Mouse (Mus musculus) testis, adult 2 months (tissue): ENCODE measurements around the gene Foxf1. TPM values are rescaled to one million over a fixed set of nuclear protein-coding genes. Genes with fewer than 3 reads are reported as not detected.

Source experiments
- H3K27ac ChIP-seq: fragments of 200-500 bp; 2 replicates; pipeline ENCODE4 v1.5.1; 2012; ENCODE audit warnings: low read depth, low read length; ENCODE audit not compliant: control insufficient read depth, insufficient read depth
- H3K27me3 ChIP-seq: fragments of 200-500 bp; 2 replicates; pipeline ENCODE4 v1.6.1; 2012; ENCODE audit warnings: mild to moderate bottlenecking, low read length, moderate library complexity; ENCODE audit not compliant: control insufficient read depth, insufficient read depth
- H3K36me3 ChIP-seq: fragments of 200-500 bp; 2 replicates; pipeline ENCODE4 v1.6.1; 2012; ENCODE audit warnings: mild to moderate bottlenecking, low read length; ENCODE audit not compliant: control insufficient read depth, insufficient read depth
- H3K4me1 ChIP-seq: fragments of 200-500 bp; 2 replicates; pipeline ENCODE4 v1.6.1; 2012; ENCODE audit warnings: low read length; ENCODE audit not compliant: control insufficient read depth, insufficient read depth
- H3K4me3 ChIP-seq: fragments of 200-500 bp; 2 replicates; pipeline ENCODE4 v1.5.1; 2012; ENCODE audit warnings: low read depth, mild to moderate bottlenecking, low read length, moderate library complexity, mixed read lengths; ENCODE audit not compliant: control insufficient read depth
- CTCF ChIP-seq: fragments of 200-500 bp; IDR thresholded peaks from 2 replicates; pipeline ENCODE4 v1.5.1; 2012; ENCODE audit warnings: low read depth, mild to moderate bottlenecking, inconsistent platforms, low read length, moderate library complexity; ENCODE audit not compliant: control insufficient read depth, insufficient read depth, insufficient replicate concordance
- POLR2A ChIP-seq: fragments of 200-500 bp; IDR thresholded peaks from 2 replicates; pipeline ENCODE4 v1.6.1; 2012; ENCODE audit warnings: low read depth, mild to moderate bottlenecking, inconsistent platforms, low read length, moderate library complexity; ENCODE audit not compliant: control insufficient read depth
- polyA plus RNA-seq: library from polyadenylated mRNA; depleted of rRNA; stranded (reverse); fragments of >200 nt; gene quantifications from 2 replicates; pipeline ENCODE4 v1.2.3, GENCODE M21; 2012

The Foxf1 gene
- polyA plus RNA-seq, 1 experiment = 0.98 TPM

DNA sequence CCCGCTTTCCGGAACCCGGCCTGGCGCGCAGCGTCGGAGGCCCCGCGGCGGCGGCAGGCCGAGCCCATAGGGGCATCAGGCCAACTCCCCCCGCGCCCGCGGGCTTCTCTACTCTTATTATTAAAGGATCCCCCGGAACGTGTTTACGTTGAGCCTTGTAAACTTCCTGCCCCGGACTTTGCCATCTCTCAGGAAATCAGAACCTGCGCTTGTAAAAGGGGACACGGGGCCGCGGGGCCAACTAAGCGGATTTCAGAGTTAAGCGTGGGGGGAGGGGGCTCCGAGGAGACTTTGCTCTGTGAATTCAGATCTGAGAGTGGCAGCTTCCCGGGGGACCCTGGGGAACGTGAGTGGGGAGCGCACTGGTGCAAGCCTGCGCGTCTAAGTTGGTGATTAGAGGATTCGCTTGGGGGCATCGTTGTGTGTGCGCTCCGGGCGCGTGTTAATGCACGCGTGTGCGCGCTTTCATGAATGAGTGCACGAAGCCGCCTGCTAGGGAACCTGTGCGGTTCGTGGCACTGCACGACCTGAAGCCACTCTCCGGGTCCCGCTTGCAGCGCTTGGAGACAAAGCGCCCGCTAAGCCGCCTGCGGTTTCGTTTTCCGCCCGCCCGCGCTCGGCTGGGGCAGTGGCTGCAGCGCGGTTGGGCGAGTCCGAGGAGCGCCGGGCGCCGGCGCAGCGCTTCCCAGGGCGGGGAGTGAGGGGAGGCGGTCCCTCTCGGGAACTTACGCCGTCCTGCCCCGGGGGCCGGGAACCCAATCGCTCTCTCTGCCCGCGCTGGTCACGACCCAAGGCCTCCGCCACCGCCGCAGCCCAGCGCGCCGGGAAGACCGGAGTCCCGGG is 872 bp upstream of the Foxf1 start:
- Histone ChIP-seq H3K36me3 (no peaks in the 10 kb centered on the region), H3K27me3 (peaks cover 7% of the 10 kb centered on the region), H3K4me1 (peaks cover 10% of the 10 kb centered on the region), H3K27ac (no peak overlapping the region), H3K4me3 (peak overlapping the region; percentile 30; the same call in 1 of the 2 replicates)
- TF ChIP-seq POLR2A = no peak
- no peak for TF ChIP-seq CTCF

DNA sequence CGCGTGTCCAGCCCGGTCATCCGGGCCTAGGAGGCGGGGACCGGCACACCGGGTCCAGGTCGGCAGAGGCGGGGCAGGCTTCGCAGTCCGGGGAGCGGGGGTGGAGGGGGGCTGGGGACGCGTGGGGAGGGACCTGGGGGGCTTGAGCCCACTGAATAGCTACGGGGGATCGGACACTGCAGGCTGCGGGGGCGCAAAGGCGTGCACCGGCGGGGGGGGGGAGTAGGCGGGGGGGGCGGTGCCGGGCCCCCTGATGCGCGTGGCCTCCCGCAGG is 313 bp upstream of the Foxf1 start:
- Histone ChIP-seq H3K4me1 (peaks cover 10% of the 10 kb centered on the region), H3K4me3 (peak overlapping the region; percentile 30; the same call in 1 of the 2 replicates), H3K36me3 (no peaks in the 10 kb centered on the region), H3K27ac (no peak overlapping the region), H3K27me3 (peaks cover 9% of the 10 kb centered on the region)
- TF ChIP-seq CTCF (no peak), POLR2A (no peak)

- Histone ChIP-seq H3K4me3 (no peak overlapping the region; the same call in 1 of the 2 replicates), H3K27me3 (peaks cover 10% of the 10 kb centered on the region), H3K27ac (no peak overlapping the region), H3K4me1 (peaks cover 10% of the 10 kb centered on the region), H3K36me3 (no peaks in the 10 kb centered on the region)
- TF ChIP-seq POLR2A (no peak), CTCF (no peak)
These were observed 825 bp downstream of the Foxf1 start for GRCm38 (mm10) chr8:121085011-121085410.

DNA sequence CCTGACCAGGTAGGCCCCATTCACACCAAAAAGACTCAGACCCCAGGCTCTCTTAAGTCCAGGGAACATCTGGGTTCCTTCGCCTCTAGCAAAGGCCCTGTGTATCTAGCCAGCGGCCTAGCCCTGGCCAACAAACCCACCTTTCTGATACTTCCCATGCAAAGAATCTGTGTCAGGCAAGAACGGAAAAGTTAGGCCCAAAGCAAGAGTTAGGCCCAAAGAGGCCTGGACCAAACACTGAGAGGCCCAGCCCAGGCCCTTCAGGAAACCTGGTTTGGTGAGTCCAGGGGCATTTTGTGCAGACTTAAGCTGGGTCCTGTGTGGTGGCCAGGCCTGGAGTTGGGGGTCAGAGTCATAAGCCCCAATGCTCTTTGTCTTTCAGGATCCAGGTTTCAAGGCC is 1.4 kb downstream of the Foxf1 start:
- peaks cover 10% of the 10 kb centered on the region for H3K27me3 ChIP-seq
- H3K27ac ChIP-seq = no peak overlapping the region
- H3K4me3 ChIP-seq = no peak overlapping the region
- TF ChIP-seq POLR2A (no peak), CTCF (no peak)
- no peaks in the 10 kb centered on the region for H3K36me3 ChIP-seq
- peaks cover 10% of the 10 kb centered on the region for H3K4me1 ChIP-seq

- Histone ChIP-seq H3K27ac (no peak overlapping the region), H3K4me3 (no peak overlapping the region), H3K36me3 (no peaks in the 10 kb centered on the region), H3K27me3 (peaks cover 10% of the 10 kb centered on the region), H3K4me1 (peaks cover 10% of the 10 kb centered on the region)
- TF ChIP-seq POLR2A (no peak), CTCF (no peak)
These were observed 2.1 kb downstream of the Foxf1 start for GRCm38 (mm10) chr8:121086004-121086900.

GRCm38 (mm10) chr8:121088281-121088680 is 4.1 kb downstream of the Foxf1 start:
- H3K36me3 ChIP-seq = no peaks in the 10 kb centered on the region
- H3K27ac ChIP-seq = no peak overlapping the region
- H3K4me3 ChIP-seq = no peak overlapping the region
- peaks cover 16% of the 10 kb centered on the region for H3K4me1 ChIP-seq
- TF ChIP-seq POLR2A (no peak), CTCF (no peak)
- H3K27me3 ChIP-seq = peaks cover 3% of the 10 kb centered on the region; the same call in 1 of the 2 replicates

- Histone ChIP-seq H3K4me3 (no peak overlapping the region), H3K4me1 (peaks cover 20% of the 10 kb centered on the region), H3K27me3 (peaks cover 3% of the 10 kb centered on the region; the same call in 1 of the 2 replicates), H3K27ac (no peak overlapping the region), H3K36me3 (no peaks in the 10 kb centered on the region)
- TF ChIP-seq POLR2A = no peak
- no peak for TF ChIP-seq CTCF
These were observed 4.9 kb downstream of the Foxf1 start for GRCm38 (mm10) chr8:121088871-121089630.
